Mouse (Mus musculus) sigmoid colon, adult 10 weeks (tissue): ENCODE data around the gene Olfr392. TPM values are rescaled to one million over a fixed set of nuclear protein-coding genes. Genes with fewer than 3 reads are reported as not detected.

Experiments
- polyA plus RNA-seq: library from polyadenylated mRNA; stranded (reverse); fragments of 350-450 nt; fragmentation: Illumina TruSeq; extraction: RNeasy Lipid Tissue Mini Kit (QIAGEN cat#74804); gene quantifications from one replicate; pipeline ENCODE4 v1.2.3, GENCODE M21; 2014; ENCODE audit warnings: low read depth, low replicate concordance

Gene Olfr392
- polyA plus RNA-seq = not detected

GRCm38 (mm10) chr11:73816949-73817348 is at the start of gene Olfr392:
TSS of gene Olfr392 (minus strand) at chr11:73817049.

DNA sequence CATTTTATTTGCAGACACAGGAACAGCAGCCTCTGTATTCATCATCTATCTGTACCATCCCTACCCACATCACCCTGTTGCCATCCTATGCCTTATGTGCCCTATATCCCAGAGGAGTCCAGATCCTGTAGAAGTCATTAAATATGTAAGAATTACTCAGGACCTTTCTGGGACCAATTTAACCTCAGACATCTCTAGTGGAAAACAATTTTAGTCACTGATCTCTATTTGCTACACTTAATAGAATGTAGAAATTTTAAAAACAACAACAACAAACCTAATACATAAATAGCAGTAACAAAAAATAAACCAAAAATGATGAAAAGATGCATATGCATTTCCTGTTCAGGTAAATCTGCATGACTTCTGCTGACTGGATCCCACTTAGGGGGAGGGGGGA is 34.5 kb upstream of the Olfr392 start, which contains the start of gene Olfr393:
TSS of gene Olfr393 (minus strand) at position 101 of the 400 bp plus-strand sequence.

GRCm38 (mm10) chr11:73802952-73803351 is 13.9 kb downstream of the Olfr392 start, which contains the start of gene Olfr391-ps:
TSS of gene Olfr391-ps (minus strand) at chr11:73803052.

DNA sequence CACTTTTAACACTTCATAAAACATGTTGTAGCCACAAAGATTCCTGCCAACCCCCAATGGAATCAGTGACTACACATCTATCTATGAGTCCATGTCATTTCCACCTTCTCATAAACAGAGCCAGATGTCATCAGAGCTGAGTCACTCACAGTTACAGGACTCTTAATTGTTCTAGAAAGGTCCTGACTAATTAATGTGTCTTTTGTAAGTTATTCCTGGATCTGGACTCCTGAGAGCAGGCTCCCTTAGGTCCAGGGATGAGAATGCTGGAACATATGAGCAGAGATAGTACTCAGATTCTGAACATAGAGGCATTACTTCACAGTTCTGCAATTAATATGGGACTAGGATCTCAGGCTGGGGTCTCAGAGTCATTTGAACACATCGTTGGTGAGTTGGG is 34.2 kb downstream of the Olfr392 start, which contains the start of gene Olfr390:
TSS of gene Olfr390 (plus strand) at position 301 of the 400 bp plus-strand sequence.

DNA sequence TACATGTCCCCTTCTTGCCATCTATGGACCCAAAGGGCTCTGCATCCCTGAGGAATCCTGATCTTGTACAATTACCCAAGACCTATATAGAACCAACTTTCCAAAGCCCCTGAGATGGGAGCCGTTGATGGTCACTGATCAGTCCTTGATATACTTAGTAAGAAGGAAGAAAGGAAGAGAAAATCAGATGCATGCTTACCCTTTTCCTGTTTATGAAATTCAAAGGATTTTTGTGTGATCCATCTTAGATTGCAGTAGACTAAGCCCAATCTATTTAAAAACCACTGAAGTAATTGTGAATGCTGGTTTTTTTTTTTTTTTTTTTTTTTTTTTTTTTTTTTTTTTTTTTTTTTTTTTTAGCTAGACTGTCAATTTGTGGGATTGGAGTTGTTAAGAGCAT is 36.2 kb downstream of the Olfr392 start, which contains the start of gene Olfr389:
TSS of gene Olfr389 (minus strand) at position 101 of the 400 bp plus-strand sequence.

Other genes starting within 250 kb of the Olfr392 start
- not detected for gene Olfr385, start 224.0 kb downstream of the Olfr392 start, polyA plus RNA-seq
- not detected for gene Olfr384, start 218.5 kb downstream of the Olfr392 start, polyA plus RNA-seq
- gene Zfp735, start 128.3 kb downstream of the Olfr392 start, polyA plus RNA-seq = not detected
- not detected for gene Olfr389, start 36.3 kb downstream of the Olfr392 start, polyA plus RNA-seq
- gene Olfr390, start 34.1 kb downstream of the Olfr392 start, polyA plus RNA-seq = not detected
- gene Olfr391-ps, start 14.0 kb downstream of the Olfr392 start, polyA plus RNA-seq = not detected
- gene Olfr393, start 34.4 kb upstream of the Olfr392 start, polyA plus RNA-seq = not detected
- not detected for gene Olfr394, start 73.7 kb upstream of the Olfr392 start, polyA plus RNA-seq
- gene Olfr395, start 92.2 kb upstream of the Olfr392 start, polyA plus RNA-seq = not detected
- gene Olfr23, start 119.6 kb upstream of the Olfr392 start, polyA plus RNA-seq = not detected
- gene Olfr397, start 143.8 kb upstream of the Olfr392 start, polyA plus RNA-seq = not detected
- gene Olfr398, start 173.4 kb upstream of the Olfr392 start, polyA plus RNA-seq = not detected
- not detected for gene Olfr139, start 239.5 kb upstream of the Olfr392 start, polyA plus RNA-seq
- gene Olfr399, start 239.6 kb upstream of the Olfr392 start, polyA plus RNA-seq = not detected